Mouse (Mus musculus) cerebellum, postnatal 4 days (tissue): ENCODE results near the gene Slc45a3.

Source experiments
- DNase-seq, 2 experiments: peaks; one replicate each; pipeline ENCODE4 v3.0.0; 2022; ENCODE audit warnings: low spot score in 2 of 2, mixed read lengths in 1 of 2

The Slc45a3 gene

GRCm38 (mm10) chr1:131993169-131994040, 30.6 kb downstream of the Slc45a3 start:
- no peak for DNase-seq

GRCm38 (mm10) chr1:131995062-131995461, 32.3 kb downstream of the Slc45a3 start:
- peak; percentile 42 to 67 for DNase-seq

GRCm38 (mm10) chr1:132000506-132000905, 37.7 kb downstream of the Slc45a3 start:
- DNase-seq: no peak

GRCm38 (mm10) chr1:132001880-132002330, 39.1 kb downstream of the Slc45a3 start:
- DNase-seq: no peak

- no peak for DNase-seq
These were observed 40.3 kb downstream of the Slc45a3 start for GRCm38 (mm10) chr1:132003111-132003510.

GRCm38 (mm10) chr1:132003817-132004216, 41.0 kb downstream of the Slc45a3 start:
- DNase-seq: no peak

GRCm38 (mm10) chr1:132004574-132005180, 41.9 kb downstream of the Slc45a3 start:
- DNase-seq: no peak

- no peak for DNase-seq
These were observed 42.7 kb downstream of the Slc45a3 start for GRCm38 (mm10) chr1:132005466-132005865.

- DNase-seq: no peak
These were observed 43.3 kb downstream of the Slc45a3 start for GRCm38 (mm10) chr1:132006046-132006445.

GRCm38 (mm10) chr1:132006721-132007120, 44.0 kb downstream of the Slc45a3 start:
- DNase-seq: no peak

GRCm38 (mm10) chr1:132007282-132007815, 44.6 kb downstream of the Slc45a3 start, which contains the start of gene Elk4:
TSS of gene Elk4 (plus strand) at chr1:132007607.
- DNase-seq: peak; percentile 68 to 85

GRCm38 (mm10) chr1:132007828-132008827, 45.4 kb downstream of the Slc45a3 start:
- peak; percentile 56 to 80 for DNase-seq

- no peak for DNase-seq
These were observed 46.3 kb downstream of the Slc45a3 start for GRCm38 (mm10) chr1:132008881-132009644.

- no peak for DNase-seq
These were observed 48.1 kb downstream of the Slc45a3 start for GRCm38 (mm10) chr1:132010632-132011501.

- DNase-seq: no peak
These were observed 49.0 kb downstream of the Slc45a3 start for GRCm38 (mm10) chr1:132011785-132012184.

- no peak for DNase-seq
These were observed 50.1 kb downstream of the Slc45a3 start for GRCm38 (mm10) chr1:132012861-132013260.

GRCm38 (mm10) chr1:132014800-132015199, 52.0 kb downstream of the Slc45a3 start:
- DNase-seq: no peak

GRCm38 (mm10) chr1:132016691-132017090, 53.9 kb downstream of the Slc45a3 start:
- DNase-seq: no peak

GRCm38 (mm10) chr1:132019876-132020275, 57.1 kb downstream of the Slc45a3 start:
- no peak for DNase-seq

GRCm38 (mm10) chr1:132022107-132022506, 59.3 kb downstream of the Slc45a3 start:
- DNase-seq: no peak
